Mouse (Mus musculus): ENCODE data around the gene Bnc1. TPM values are rescaled to one million over a fixed set of nuclear protein-coding genes. Genes with fewer than 3 reads are reported as not detected.

Gene Bnc1
- polyA plus RNA-seq (2014; fragmentation: Illumina TruSeq; extraction: RNeasy Lipid Tissue Mini Kit (QIAGEN cat#74804); ENCODE audit: low read depth, low replicate concordance) = 2.7 TPM

DNA sequence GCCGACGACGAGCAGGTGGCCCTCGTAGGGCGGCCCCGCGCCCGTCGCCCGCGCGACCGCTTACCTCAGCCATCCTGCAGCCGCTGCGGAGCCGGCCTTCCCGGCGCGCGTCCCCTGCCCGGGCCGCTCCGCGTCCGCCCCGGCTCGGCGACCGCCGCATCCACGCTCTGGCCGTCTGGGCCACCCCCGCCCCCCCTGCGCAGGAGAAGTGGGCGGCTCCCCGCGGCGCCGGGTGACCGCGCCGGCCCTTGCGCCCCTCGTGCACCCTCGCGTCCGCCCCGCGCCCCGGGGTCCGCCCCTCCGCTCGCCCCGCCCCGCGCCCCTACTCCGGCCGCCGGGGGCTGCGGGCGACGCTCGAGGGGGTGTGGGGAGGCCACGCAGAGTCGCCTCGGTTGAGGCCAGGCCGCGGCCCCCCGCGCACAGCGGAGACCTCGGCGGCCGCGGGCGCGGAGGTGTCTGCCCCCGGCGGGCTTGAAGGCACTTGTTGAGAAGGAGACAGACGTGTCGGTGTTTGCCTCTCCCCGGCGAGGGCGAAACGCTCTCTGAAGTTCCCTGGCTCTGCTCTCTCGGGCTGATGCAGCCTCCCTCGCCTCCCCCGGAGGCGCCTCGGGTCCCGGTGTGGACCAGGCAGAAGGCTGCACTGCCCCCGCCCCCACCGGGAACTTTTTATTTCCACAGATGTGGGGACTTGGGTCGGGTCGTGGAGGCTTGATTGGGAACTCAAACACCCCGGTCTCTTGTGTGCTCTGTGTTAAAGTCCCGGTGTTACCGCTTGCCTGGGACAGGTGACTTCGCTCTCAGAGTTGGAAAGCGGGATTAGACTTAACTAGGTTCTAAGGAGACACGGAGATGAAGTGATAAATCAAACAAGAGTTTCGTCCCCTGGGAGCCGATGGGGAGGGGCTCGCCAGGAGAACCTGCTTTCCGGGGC, at the start of gene Bnc1:
Bnc1 (minus strand) TSS at position 162 of the 931 bp plus-strand sequence.

DNA sequence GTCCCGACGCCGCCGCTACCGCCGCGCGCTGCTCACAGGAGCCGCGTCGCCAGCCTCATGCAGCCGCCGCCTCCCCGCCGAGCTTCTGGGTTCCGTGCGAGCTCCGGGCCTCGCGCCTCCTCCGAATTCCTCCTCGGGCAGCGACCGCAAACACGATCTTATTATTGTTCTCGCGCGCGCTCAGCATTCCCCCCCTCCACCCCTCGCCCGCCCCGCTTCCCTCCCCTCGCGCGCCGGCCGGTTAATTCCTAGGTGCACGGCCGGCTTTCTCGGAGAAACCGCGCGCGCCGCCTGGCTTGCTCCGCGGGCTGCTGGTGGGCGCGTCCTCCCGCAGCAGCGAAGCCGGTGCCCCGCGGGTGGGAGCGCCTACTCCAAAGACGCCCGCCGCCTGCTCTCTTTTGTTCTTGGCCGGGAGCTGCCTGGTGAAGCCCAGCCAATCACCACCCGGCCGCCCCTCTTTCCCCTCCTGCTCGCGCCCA, 57.8 kb downstream of the Bnc1 start, which contains the start of gene Hdgfl3:
Hdgfl3 (minus strand) TSS at position 207 of the 479 bp plus-strand sequence.

Other genes starting within 250 kb of the Bnc1 start
- gene Ramac, start 229.4 kb downstream of the Bnc1 start, polyA plus RNA-seq (2014; fragmentation: Illumina TruSeq; extraction: RNeasy Lipid Tissue Mini Kit (QIAGEN cat#74804); ENCODE audit: low read depth, low replicate concordance) = 68.7 TPM
- gene 3110040N11Rik, start 202.8 kb downstream of the Bnc1 start, polyA plus RNA-seq (2014; fragmentation: Illumina TruSeq; extraction: RNeasy Lipid Tissue Mini Kit (QIAGEN cat#74804); ENCODE audit: low read depth, low replicate concordance) = 32.6 TPM
- 91.0 TPM for gene Btbd1, start 162.9 kb downstream of the Bnc1 start, polyA plus RNA-seq (2014; fragmentation: Illumina TruSeq; extraction: RNeasy Lipid Tissue Mini Kit (QIAGEN cat#74804); ENCODE audit: low read depth, low replicate concordance)
- not detected for gene Gm10160, start 136.5 kb downstream of the Bnc1 start, polyA plus RNA-seq (2014; fragmentation: Illumina TruSeq; extraction: RNeasy Lipid Tissue Mini Kit (QIAGEN cat#74804); ENCODE audit: low read depth, low replicate concordance)
- 23.4 TPM for gene Tm6sf1, start 133.3 kb downstream of the Bnc1 start, polyA plus RNA-seq (2014; fragmentation: Illumina TruSeq; extraction: RNeasy Lipid Tissue Mini Kit (QIAGEN cat#74804); ENCODE audit: low read depth, low replicate concordance)
- gene Hdgfl3, start 57.8 kb downstream of the Bnc1 start, polyA plus RNA-seq (2014; fragmentation: Illumina TruSeq; extraction: RNeasy Lipid Tissue Mini Kit (QIAGEN cat#74804); ENCODE audit: low read depth, low replicate concordance) = 9.5 TPM
- 11.7 TPM for gene Sh3gl3, start 181.5 kb upstream of the Bnc1 start, polyA plus RNA-seq (2014; fragmentation: Illumina TruSeq; extraction: RNeasy Lipid Tissue Mini Kit (QIAGEN cat#74804); ENCODE audit: low read depth, low replicate concordance)